Mouse (Mus musculus) midbrain, embryonic 10.5 days (tissue): ENCODE measurements around the gene Pigt. TPM values are rescaled to one million over a fixed set of nuclear protein-coding genes. Genes with fewer than 3 reads are reported as not detected.

Source experiments
- DNase-seq: peaks from one replicate; pipeline ENCODE4 v3.0.0-alpha.2; 2017; ENCODE audit warnings: low spot score
- H3K27ac ChIP-seq: fragments of 300-500 bp; sonication (generic); replicated peaks from 2 replicates; pipeline ENCODE4 v1.5.1; 2016; ENCODE audit warnings: mild to moderate bottlenecking
- H3K27me3 ChIP-seq: fragments of 300-500 bp; sonication (generic); 2 replicates; pipeline ENCODE4 v1.6.1; 2016; ENCODE audit warnings: low read depth, mild to moderate bottlenecking; ENCODE audit not compliant: poor library complexity, severe bottlenecking
- H3K36me3 ChIP-seq: fragments of 300-500 bp; sonication (generic); 2 replicates; pipeline ENCODE4 v1.6.1; 2016; ENCODE audit warnings: mild to moderate bottlenecking, moderate library complexity
- H3K4me1 ChIP-seq: fragments of 300-500 bp; sonication (generic); 2 replicates; pipeline ENCODE4 v1.6.1; 2016
- H3K4me3 ChIP-seq: fragments of 300-500 bp; sonication (generic); 2 replicates; pipeline ENCODE4 v1.5.1; 2016; ENCODE audit warnings: mild to moderate bottlenecking, moderate library complexity
- H3K9me3 ChIP-seq: fragments of 300-500 bp; sonication (generic); replicated peaks from 2 replicates; pipeline ENCODE4 v1.6.1; 2016; ENCODE audit warnings: mild to moderate bottlenecking
- WGBS: fragments of 180-500 bp; shearing (Covaris S2); methylation state at CpG from one replicate; pipeline ENCODE4 v1.1.7; 2016; 5-methylcytosine and 5-hydroxymethylcytosine counted together
- polyA plus RNA-seq: library from polyadenylated mRNA; unstranded; fragments of >200 nt; fragmentation: Nextera tagmentation; extraction: Ambion mirVana; gene quantifications from 2 replicates; pipeline ENCODE4 v1.2.1, GENCODE M21; 2016

Gene Pigt
- polyA plus RNA-seq, 1 experiment from 2014 or later, result 40.1 TPM

DNA sequence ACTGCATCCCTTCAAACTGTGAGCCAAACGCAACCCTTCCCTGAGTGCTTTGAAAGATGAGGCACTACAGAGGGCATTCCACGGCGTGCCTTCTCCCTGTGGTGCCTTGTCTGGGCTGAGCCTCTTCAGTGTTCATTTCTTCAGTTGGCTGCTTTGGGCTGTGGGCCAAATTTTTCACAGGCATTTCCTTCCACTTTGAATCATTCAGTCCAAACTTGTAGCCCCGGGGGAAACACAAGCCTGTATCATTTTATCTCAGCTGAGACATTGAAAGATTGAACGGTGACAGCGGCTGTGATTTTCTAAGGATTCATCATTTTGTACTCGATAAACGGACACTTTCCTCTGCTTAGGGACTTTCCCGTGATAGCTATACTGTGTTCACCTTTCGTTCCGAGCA, 19.3 kb downstream of the Pigt start:
- no peaks in the 10 kb centered on the region for H3K27me3 ChIP-seq
- 93% methylated on average over 11 of the region's 11 CpGs for WGBS

DNA sequence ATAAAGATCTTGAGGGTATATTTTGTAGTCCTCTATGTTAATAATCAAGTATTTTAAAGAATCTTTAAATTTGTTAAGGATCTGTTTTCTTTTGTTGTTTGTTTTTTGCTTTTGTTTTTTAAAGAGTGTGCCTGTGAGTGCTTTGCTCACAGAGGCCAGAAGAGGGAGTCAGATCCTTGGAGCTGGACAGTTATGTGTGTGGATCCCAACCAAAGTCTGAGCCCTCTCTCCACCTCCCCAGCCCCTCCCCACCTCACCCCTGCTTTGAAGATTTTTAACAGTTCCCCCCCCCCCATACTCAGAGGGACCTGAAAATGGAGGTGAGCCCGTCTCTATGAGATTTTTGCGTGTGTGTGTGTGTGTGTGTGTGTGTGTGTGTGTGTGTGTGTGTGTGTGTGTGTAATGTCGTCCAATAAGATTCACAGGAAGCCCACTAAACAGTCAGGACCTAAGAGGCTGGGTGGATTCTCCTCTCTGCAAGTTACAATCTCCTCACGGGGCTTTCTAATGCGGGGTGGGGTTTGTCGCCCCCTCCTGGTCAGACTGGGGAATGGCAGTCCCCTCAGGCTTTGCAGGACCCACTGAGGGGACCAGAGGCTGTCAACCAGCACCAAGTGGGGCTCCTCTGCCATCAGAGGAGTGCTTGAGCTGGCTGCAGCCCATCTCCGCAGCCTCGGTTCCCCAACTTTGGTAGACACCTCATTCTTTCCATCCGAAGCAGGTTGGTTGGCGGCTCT, 20.3 kb downstream of the Pigt start:
- Histone ChIP-seq H3K9me3 (no peaks in the 10 kb centered on the region), H3K36me3 (no peaks in the 10 kb centered on the region), H3K27ac (no peak overlapping the region), H3K4me3 (no peak overlapping the region), H3K27me3 (no peaks in the 10 kb centered on the region), H3K4me1 (0 out of 2 replicates have a peak, but pooled peaks cover 7% of the 10 kb centered on the region)
- DNase-seq, result peak; percentile 60
- 32% methylated on average over 10 of the region's 10 CpGs for WGBS

More for the DNA sequence above, 19.3 kb downstream of the Pigt start:
- H3K27ac ChIP-seq, result no peak overlapping the region
- no peaks in the 10 kb centered on the region for H3K36me3 ChIP-seq
- DNase-seq, result no peak
- no peaks in the 10 kb centered on the region for H3K9me3 ChIP-seq
- peaks cover 10% of the 10 kb centered on the region; the same call in 1 of the 2 replicates for H3K4me1 ChIP-seq
- H3K4me3 ChIP-seq, result no peak overlapping the region

DNA sequence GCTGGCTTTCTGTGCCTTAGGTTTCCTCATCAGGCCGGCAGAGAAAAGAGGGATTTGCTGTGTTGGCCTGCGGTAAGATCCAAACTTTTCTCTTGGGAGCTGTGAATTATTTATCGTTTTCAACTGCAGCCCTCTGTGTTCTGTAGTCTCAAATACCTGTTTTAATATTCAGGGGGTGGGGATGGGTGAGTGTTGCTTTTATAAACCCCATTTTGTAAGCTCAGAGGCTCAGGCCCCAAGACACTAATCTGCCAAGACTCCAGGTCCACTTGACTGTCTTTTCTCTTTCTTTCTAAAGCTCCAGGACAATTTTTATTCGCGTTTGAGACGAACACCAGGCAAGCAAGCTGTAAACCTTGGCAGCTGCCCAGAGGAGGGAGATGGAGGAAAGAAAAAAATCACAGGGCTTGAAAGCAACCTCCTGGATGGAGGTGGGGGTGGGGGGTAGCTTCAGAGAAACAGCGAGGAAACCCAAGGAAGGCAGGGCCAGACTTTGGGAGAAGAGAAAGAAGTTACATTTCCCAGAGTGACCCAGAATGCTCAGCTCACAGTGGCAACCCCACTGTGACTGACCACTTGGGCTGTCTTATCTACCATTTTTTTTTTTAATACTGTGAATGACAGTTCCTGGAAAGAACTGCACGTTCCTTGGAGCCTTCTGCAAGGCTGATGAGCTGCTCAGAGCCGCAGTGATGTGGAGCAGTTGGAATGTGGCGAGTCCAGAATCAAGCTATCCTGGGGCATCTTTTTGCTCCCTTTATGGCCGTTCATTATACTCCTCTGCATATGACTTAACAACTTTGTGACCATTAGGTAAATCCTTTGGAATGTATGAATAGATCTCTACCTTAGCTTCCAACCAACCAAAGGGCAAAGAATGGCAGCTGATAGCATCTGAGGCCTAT, 21.2 kb downstream of the Pigt start:
- H3K27me3 ChIP-seq, result no peaks in the 10 kb centered on the region
- H3K27ac ChIP-seq, result no peak overlapping the region
- 0 out of 2 replicates have a peak, but pooled peaks cover 7% of the 10 kb centered on the region for H3K4me1 ChIP-seq
- no peak for DNase-seq
- no peaks in the 10 kb centered on the region for H3K36me3 ChIP-seq
- no peak overlapping the region for H3K4me3 ChIP-seq
- no peaks in the 10 kb centered on the region for H3K9me3 ChIP-seq
- 72% methylated on average over 11 of the region's 11 CpGs for WGBS

DNA sequence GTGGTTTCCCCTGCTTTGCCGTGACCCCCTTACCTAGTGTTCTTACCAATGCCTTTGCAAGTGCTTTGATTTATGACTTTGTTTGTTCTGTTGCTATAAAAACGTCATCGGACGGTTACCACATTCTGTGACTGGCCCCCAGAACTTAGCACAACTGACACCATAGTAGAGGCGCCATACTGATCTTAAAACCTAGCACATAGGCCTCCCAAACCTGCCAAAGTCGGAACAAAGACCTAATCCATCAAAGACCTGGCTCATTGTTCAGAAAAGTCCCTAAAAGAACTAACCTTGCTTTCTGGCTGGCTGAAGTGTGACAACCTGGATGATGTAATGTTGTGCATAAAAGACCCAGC, 21.8 kb downstream of the Pigt start:
- no peaks in the 10 kb centered on the region for H3K27me3 ChIP-seq
- no peak for DNase-seq
- H3K4me3 ChIP-seq, result no peak overlapping the region
- no peak overlapping the region for H3K27ac ChIP-seq
- no peaks in the 10 kb centered on the region for H3K36me3 ChIP-seq
- WGBS, result 81% methylated on average over 6 of the region's 6 CpGs
- no peaks in the 10 kb centered on the region for H3K9me3 ChIP-seq
- 0 out of 2 replicates have a peak, but pooled peaks cover 7% of the 10 kb centered on the region for H3K4me1 ChIP-seq

DNA sequence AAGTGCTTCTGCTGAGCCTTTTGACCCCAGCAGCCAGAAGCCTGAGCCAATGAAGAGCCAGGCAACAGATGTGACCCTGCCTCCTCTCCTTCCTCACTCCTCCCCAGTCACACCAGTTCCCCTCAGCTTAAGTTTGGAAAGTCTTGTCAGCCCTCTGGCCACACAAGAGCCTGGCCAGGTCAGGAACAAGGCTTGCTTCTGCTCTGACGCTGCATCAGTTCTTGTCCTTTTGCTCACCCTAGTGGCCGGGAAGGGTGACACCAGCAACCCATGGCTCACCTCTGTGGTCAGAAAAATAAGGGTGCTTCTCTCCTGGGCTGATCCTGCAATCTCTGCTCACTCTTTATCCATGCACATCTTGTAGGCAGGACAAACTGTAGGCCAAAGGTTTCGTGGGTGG, 23.5 kb downstream of the Pigt start:
- Histone ChIP-seq H3K9me3 (no peaks in the 10 kb centered on the region), H3K27me3 (no peaks in the 10 kb centered on the region), H3K27ac (no peak overlapping the region), H3K4me3 (no peak overlapping the region), H3K4me1 (0 out of 2 replicates have a peak, but pooled peaks cover 7% of the 10 kb centered on the region), H3K36me3 (no peaks in the 10 kb centered on the region)
- 10% methylated on average over 3 of the region's 3 CpGs for WGBS
- peak; percentile 52 for DNase-seq

DNA sequence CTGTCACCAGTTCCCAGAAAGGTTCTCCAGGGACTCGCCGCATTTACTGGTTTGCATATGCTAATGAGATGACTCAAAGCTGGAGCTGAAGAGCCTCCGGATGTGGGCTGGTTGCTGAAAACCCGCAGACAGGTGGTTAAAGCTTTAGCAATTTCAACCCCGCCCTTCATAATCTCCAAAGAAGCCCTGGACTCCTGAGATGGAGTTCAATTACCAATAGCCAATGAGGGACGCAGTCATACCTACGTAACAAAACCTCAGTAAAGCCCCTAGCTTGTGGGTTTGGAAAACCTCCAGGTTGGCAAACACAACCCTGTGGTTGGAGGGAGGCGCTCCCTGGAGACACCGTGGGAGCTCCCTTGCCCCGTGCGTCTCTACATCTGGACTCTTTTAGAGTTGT, 24.5 kb downstream of the Pigt start:
- H3K4me1 ChIP-seq, result 0 out of 2 replicates have a peak, but pooled peaks cover 7% of the 10 kb centered on the region
- DNase-seq, result no peak
- 18% methylated on average over 11 of the region's 11 CpGs for WGBS
- peaks cover 7% of the 10 kb centered on the region for H3K9me3 ChIP-seq
- H3K4me3 ChIP-seq, result no peak overlapping the region
- no peaks in the 10 kb centered on the region for H3K36me3 ChIP-seq
- no peak overlapping the region for H3K27ac ChIP-seq
- no peaks in the 10 kb centered on the region for H3K27me3 ChIP-seq

DNA sequence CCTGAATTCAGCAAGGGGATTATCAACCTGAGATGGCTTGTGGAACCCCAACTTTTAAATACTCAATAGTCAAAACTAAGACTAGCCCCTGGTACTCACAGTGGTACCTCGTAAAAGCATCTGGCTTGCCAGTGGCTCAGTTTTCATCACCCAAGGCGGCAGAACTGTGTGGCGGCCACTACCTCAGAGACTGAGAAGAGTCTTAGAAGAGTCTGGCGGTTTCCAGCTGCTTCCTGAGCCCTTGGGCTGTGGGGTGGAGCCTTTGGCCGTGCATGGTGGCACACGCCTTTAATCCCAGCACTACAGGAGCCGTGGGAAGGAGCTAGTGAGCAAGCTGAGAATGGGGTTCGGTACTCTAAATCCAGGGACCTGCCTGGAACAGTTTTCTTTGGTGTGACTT, 25.0 kb downstream of the Pigt start:
- 26% methylated on average over 8 of the region's 8 CpGs for WGBS
- no peak overlapping the region for H3K4me3 ChIP-seq
- no peaks in the 10 kb centered on the region for H3K27me3 ChIP-seq
- peaks cover 12% of the 10 kb centered on the region for H3K9me3 ChIP-seq
- no peak for DNase-seq
- H3K36me3 ChIP-seq, result no peaks in the 10 kb centered on the region
- H3K4me1 ChIP-seq, result 0 out of 2 replicates have a peak, but pooled peaks cover 7% of the 10 kb centered on the region
- H3K27ac ChIP-seq, result no peak overlapping the region

DNA sequence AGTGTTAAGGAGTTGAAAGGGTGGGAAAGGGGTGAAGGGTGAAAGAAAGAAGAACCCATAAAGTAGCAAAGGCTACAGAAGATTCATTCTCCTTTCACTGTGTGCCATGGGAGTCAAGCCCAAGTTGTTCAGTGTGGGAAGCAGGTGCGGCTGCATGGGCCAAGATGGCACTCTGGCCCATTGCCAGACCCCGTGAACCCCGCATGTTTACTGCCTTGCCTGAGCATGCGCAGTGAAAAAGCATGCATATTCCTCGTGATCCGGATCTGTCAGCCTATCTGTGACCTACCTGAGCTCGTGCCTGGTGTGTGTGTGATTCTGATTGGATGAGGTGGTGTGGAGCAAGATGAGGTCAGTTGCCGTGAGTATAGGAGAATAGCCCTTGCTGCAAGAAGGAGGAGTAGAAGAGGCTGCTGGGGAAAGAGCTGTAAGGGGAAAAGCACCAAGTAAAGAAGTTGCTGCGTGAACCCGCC, 26.0 kb downstream of the Pigt start:
- H3K36me3 ChIP-seq, result no peaks in the 10 kb centered on the region
- H3K27me3 ChIP-seq, result no peaks in the 10 kb centered on the region
- WGBS, result 90% methylated on average over 10 of the region's 10 CpGs
- no peak overlapping the region for H3K27ac ChIP-seq
- no peak overlapping the region for H3K4me3 ChIP-seq
- 0 out of 2 replicates have a peak, but pooled peaks cover 7% of the 10 kb centered on the region for H3K4me1 ChIP-seq
- peaks cover 12% of the 10 kb centered on the region for H3K9me3 ChIP-seq
- no peak for DNase-seq

DNA sequence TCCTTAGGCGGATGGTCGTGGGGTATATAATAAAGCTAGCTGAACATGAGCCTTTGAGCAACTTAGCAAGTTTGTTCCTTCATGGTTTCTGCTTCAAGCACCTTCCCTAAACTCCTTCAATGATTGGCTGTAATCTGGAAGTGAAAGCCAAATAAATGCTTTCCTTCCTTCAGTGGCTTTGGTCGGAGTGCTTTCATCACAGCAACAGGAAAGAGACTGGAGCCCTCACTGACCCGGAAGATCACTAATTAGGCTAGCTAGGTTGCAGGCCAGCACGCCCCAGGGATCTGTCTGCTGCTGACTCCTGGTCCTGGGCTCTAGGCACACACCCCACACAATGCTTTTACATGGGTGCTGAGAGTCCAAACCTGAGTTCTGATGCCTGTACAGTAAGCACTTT, 31.2 kb downstream of the Pigt start:
- H3K36me3 ChIP-seq, result no peaks in the 10 kb centered on the region
- H3K27ac ChIP-seq, result no peak overlapping the region
- H3K27me3 ChIP-seq, result no peaks in the 10 kb centered on the region
- H3K4me3 ChIP-seq, result no peak overlapping the region
- 78% methylated on average over 5 of the region's 5 CpGs for WGBS
- no peak for DNase-seq
- peaks cover 12% of the 10 kb centered on the region for H3K9me3 ChIP-seq
- no peaks in the 10 kb centered on the region for H3K4me1 ChIP-seq

DNA sequence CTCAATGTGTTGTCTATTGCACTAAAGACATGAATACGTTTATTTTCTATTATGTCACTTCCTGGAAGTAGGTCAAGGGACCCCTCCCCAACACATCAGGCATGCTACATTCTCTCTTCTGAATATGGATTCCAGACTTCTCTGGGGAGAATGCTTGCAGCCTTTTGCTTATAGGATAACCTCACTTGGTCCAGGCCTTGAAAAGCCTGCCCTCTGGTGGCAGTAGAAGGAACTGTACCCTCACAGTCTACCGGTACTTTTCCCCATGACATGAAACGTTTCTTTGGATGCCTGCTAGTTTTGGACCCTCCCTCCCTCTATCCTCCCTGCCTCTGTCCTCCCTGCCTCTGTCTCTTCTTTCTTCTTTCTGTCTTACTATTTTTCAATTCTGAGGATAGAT, 33.8 kb downstream of the Pigt start:
- H3K4me1 ChIP-seq, result no peaks in the 10 kb centered on the region
- DNase-seq, result peak; percentile 69
- no peaks in the 10 kb centered on the region for H3K27me3 ChIP-seq
- no peak overlapping the region for H3K27ac ChIP-seq
- 10% methylated on average over 3 of the region's 3 CpGs for WGBS
- H3K9me3 ChIP-seq, result peaks cover 11% of the 10 kb centered on the region
- no peak overlapping the region for H3K4me3 ChIP-seq
- no peaks in the 10 kb centered on the region for H3K36me3 ChIP-seq

DNA sequence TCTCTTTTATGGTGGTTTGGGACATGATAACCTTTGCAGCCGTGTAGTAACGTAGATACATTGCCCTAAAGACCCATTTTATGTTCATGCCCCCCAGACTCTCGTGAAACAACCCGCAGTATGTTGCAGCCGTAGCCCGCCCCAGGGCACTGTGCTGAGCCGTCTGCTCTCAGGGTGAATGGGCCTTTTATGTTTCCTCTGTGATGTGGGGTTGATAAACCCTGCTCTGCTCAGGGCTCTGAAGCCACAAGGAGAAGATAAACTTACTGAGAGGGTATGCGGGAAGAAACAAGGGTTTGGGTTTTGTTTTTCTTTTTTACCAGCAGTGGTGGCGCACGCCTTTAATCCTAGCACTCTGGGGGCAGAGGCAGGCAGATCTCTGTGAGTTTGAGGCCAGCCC, 37.0 kb downstream of the Pigt start:
- Histone ChIP-seq H3K27ac (no peak overlapping the region), H3K4me1 (no peaks in the 10 kb centered on the region), H3K4me3 (no peak overlapping the region), H3K9me3 (no peaks in the 10 kb centered on the region), H3K27me3 (no peaks in the 10 kb centered on the region), H3K36me3 (no peaks in the 10 kb centered on the region)
- WGBS, result 84% methylated on average over 10 of the region's 10 CpGs
- DNase-seq, result no peak

DNA sequence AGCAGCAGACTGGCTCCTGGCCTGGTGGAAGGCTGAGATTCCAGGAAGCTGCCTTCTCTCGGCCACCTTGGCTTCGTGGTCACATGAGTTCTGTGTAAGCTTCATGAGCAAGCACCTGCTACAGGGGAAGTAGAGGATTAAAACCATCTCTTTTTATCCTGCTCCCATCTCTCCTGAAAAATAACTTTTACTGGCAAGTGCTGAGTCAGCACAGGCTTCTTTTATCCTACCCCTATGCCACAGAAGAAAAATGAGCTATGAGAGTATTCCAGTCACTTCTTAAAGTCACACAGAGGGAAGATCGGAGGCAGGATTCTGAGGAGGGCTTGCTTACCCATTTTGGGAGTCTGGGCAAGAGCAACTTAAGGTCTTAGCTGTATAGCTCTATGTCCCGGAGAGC, 39.7 kb downstream of the Pigt start:
- Histone ChIP-seq H3K27me3 (no peaks in the 10 kb centered on the region), H3K4me1 (peaks cover 11% of the 10 kb centered on the region), H3K27ac (no peak overlapping the region), H3K9me3 (no peaks in the 10 kb centered on the region), H3K4me3 (no peak overlapping the region), H3K36me3 (no peaks in the 10 kb centered on the region)
- DNase-seq, result no peak
- WGBS, result 89% methylated on average over 4 of the region's 4 CpGs
